Mouse (Mus musculus) limb, embryonic 14.5 days (tissue): ENCODE results near the gene Draxin. TPM values are rescaled to one million over a fixed set of nuclear protein-coding genes. Genes with fewer than 3 reads are reported as not detected.
A peak's percentile ranks its signal among the peaks of the same experiment; 100 is the strongest.

Source experiments
- ATAC-seq: fragments of 200-750 bp; cut with Nextera tagmentation; 2 replicates; pipeline ENCODE4 v1.8.0; 2017; ENCODE audit warnings: low read depth, moderate number of reproducible peaks, moderate TSS enrichment; ENCODE audit not compliant: low FRiP score
- DNase-seq: peaks from one replicate; pipeline ENCODE4 v3.0.0-alpha.2; 2015; ENCODE audit warnings: low spot score
- H3K27ac ChIP-seq: fragments of 300-500 bp; sonication (generic); replicated peaks from 2 replicates; pipeline ENCODE4 v1.5.1; 2014; ENCODE audit warnings: low read depth, mild to moderate bottlenecking, low read length, moderate library complexity, mixed read lengths
- H3K27me3 ChIP-seq: fragments of 300-500 bp; sonication (generic); 2 replicates; pipeline ENCODE4 v1.6.1; 2014; ENCODE audit warnings: low read length, mixed read lengths; ENCODE audit not compliant: control insufficient read depth, insufficient read depth
- H3K36me3 ChIP-seq: fragments of 300-500 bp; sonication (generic); 2 replicates; pipeline ENCODE4 v1.6.1; 2014; ENCODE audit warnings: mild to moderate bottlenecking, low read length, moderate library complexity, mixed read lengths; ENCODE audit not compliant: control insufficient read depth, insufficient read depth
- H3K4me1 ChIP-seq: fragments of 300-500 bp; sonication (generic); 2 replicates; pipeline ENCODE4 v1.6.1; 2014; ENCODE audit warnings: antibody characterized with exemption, low read length, mixed read lengths; ENCODE audit not compliant: control insufficient read depth, insufficient read depth
- H3K4me2 ChIP-seq: fragments of 300-500 bp; sonication (generic); replicated peaks from 2 replicates; pipeline ENCODE4 v1.6.1; 2014; ENCODE audit warnings: low read depth, mild to moderate bottlenecking, low read length, moderate library complexity; ENCODE audit not compliant: severe bottlenecking
- H3K4me3 ChIP-seq: fragments of 300-500 bp; sonication (generic); replicated peaks from 2 replicates; pipeline ENCODE4 v1.5.1; 2014; ENCODE audit warnings: low read length
- H3K9ac ChIP-seq: fragments of 300-500 bp; sonication (generic); 2 replicates; pipeline ENCODE4 v1.6.1; 2014; ENCODE audit warnings: mild to moderate bottlenecking, low read depth, low read length, moderate library complexity; ENCODE audit not compliant: severe bottlenecking
- H3K9me3 ChIP-seq: fragments of 300-500 bp; sonication (generic); 2 replicates; pipeline ENCODE4 v1.6.1; 2016; ENCODE audit warnings: low read length; ENCODE audit not compliant: control insufficient read depth
- POLR2A ChIP-seq: fragments of 200-500 bp; IDR thresholded peaks from 2 replicates; pipeline ENCODE4 v1.8.0; 2012; ENCODE audit warnings: inconsistent platforms, mild to moderate bottlenecking, moderate library complexity, borderline replicate concordance; ENCODE audit not compliant: insufficient read depth, insufficient read length; ENCODE audit errors: extremely low read depth
- WGBS: fragments of 180-500 bp; shearing (Covaris S2); extraction: QIAGEN DNeasy Blood & Tissue Kit; methylation state at CpG from one replicate; pipeline ENCODE4 v1.1.7; 2014; 5-methylcytosine and 5-hydroxymethylcytosine counted together
- polyA plus RNA-seq, 2 experiments: library from polyadenylated mRNA; depleted of rRNA in 1 of 2; stranded (reverse) in 1 of 2; unstranded in 1 of 2; fragments of >200 nt; fragmentation: Nextera tagmentation in 1 of 2; extraction: Ambion mirVana in 1 of 2; gene quantifications; 2 replicates each; pipeline versions ENCODE4 v1.2.1 to v1.2.3; 2012 to 2014

Gene Draxin
- polyA plus RNA-seq, 2 experiments, result 0.45 to 1.5 TPM

DNA sequence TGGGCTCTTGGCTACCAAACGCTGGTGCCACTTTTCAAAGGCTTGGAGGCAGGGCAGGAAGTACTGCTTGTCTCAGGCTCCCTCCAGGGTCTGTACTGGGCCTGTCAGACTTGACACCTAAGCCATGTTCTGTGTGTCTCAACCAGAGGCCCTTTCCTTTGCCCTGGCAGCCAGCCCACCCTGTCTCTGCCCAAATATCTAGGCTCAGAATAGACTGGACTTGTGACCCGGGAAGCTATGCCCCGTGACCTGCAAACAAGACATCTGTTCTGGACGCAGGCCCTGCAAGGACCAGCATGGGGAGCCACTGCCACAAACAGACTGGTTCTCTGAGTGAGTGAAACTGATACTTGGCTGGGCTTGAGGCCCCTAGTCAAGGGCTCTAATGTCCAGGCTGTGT lies 73.7 kb downstream of the Draxin start:
- H3K9ac ChIP-seq, result no peak overlapping the region
- 87% methylated on average over 4 of the region's 4 CpGs for WGBS
- H3K36me3 ChIP-seq, result peaks cover 65% of the 10 kb centered on the region
- no peak overlapping the region for H3K4me3 ChIP-seq
- no peak for TF ChIP-seq POLR2A
- H3K9me3 ChIP-seq, result no peaks in the 10 kb centered on the region
- no peaks in the 10 kb centered on the region for H3K4me1 ChIP-seq
- no peak overlapping the region for H3K4me2 ChIP-seq
- ATAC-seq, result no peak
- no peak overlapping the region for H3K27ac ChIP-seq
- no peaks in the 10 kb centered on the region for H3K27me3 ChIP-seq
- no peak for DNase-seq

DNA sequence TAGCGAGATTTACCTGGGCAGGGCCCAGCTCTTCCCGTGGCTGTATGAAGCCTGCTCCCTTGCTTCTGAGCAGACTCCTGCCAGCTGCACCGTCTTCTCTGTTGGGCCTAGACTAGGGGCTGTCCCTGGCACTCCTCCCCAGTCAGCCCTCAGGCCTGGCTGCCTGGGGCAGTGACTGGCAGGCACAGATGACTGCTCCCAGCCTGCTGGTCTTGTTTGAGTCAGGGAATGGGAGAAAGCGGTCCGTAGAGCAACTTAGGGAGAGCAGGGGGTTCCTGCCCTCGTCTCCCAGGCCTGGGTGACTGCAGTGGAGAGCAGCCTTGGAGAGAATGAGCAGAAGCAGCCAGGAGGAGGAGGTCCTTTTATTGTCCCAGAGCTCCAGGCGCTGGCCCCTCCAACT lies 74.3 kb downstream of the Draxin start:
- H3K9ac ChIP-seq, result no peak overlapping the region
- peak; percentile 35; the same call in 1 of the 2 replicates for ATAC-seq

GRCm38 (mm10) chr4:148054961-148055695 lies 75.4 kb downstream of the Draxin start:
- ATAC-seq (no peak), DNase-seq (no peak)
- no peak overlapping the region for H3K4me3 ChIP-seq
- no peak overlapping the region for H3K27ac ChIP-seq
- WGBS, result 92% methylated on average over 21 of the region's 21 CpGs
- no peak overlapping the region for H3K9ac ChIP-seq
- H3K36me3 ChIP-seq, result peaks cover 81% of the 10 kb centered on the region
- no peaks in the 10 kb centered on the region for H3K27me3 ChIP-seq
- no peak overlapping the region for H3K4me2 ChIP-seq
- H3K4me1 ChIP-seq, result no peaks in the 10 kb centered on the region
- TF ChIP-seq POLR2A, result no peak
- no peaks in the 10 kb centered on the region for H3K9me3 ChIP-seq

More for the DNA sequence above, 74.3 kb downstream of the Draxin start:
- TF ChIP-seq POLR2A, result no peak
- 83% methylated on average over 7 of the region's 7 CpGs for WGBS
- no peak for DNase-seq
- Histone ChIP-seq H3K36me3 (peaks cover 70% of the 10 kb centered on the region), H3K4me2 (no peak overlapping the region), H3K27me3 (no peaks in the 10 kb centered on the region), H3K4me3 (no peak overlapping the region), H3K27ac (no peak overlapping the region), H3K9me3 (no peaks in the 10 kb centered on the region), H3K4me1 (no peaks in the 10 kb centered on the region)

GRCm38 (mm10) chr4:148053417-148053920 lies 77.0 kb downstream of the Draxin start:
- H3K9ac ChIP-seq, result no peak overlapping the region
- H3K36me3 ChIP-seq, result peaks cover 96% of the 10 kb centered on the region
- H3K9me3 ChIP-seq, result no peaks in the 10 kb centered on the region
- H3K4me2 ChIP-seq, result no peak overlapping the region
- H3K27me3 ChIP-seq, result no peaks in the 10 kb centered on the region
- H3K27ac ChIP-seq, result no peak overlapping the region
- H3K4me1 ChIP-seq, result no peaks in the 10 kb centered on the region
- H3K4me3 ChIP-seq, result no peak overlapping the region
- DNase-seq, result no peak
- no peak for ATAC-seq
- 90% methylated on average over 12 of the region's 12 CpGs for WGBS
- TF ChIP-seq POLR2A, result no peak

GRCm38 (mm10) chr4:148052976-148053375 lies 77.5 kb downstream of the Draxin start:
- H3K4me1 ChIP-seq, result no peaks in the 10 kb centered on the region
- no peak overlapping the region for H3K4me2 ChIP-seq
- no peak for TF ChIP-seq POLR2A
- 63% methylated on average over 2 of the region's 2 CpGs for WGBS
- DNase-seq, result no peak
- no peak for ATAC-seq
- peaks cover 96% of the 10 kb centered on the region for H3K36me3 ChIP-seq
- no peaks in the 10 kb centered on the region for H3K9me3 ChIP-seq
- H3K27me3 ChIP-seq, result no peaks in the 10 kb centered on the region
- no peak overlapping the region for H3K27ac ChIP-seq
- no peak overlapping the region for H3K9ac ChIP-seq
- H3K4me3 ChIP-seq, result no peak overlapping the region
